Mouse (Mus musculus) CH12F3 (cell line): ENCODE measurements around the gene Trim26.
"Not testable (repeated sequence)": the region's sequence is repeated elsewhere in the genome, so short reads cannot be mapped to it uniquely, and the experiment has no call there.

Experiments used
- in situ Hi-C: fragments of 300-500 bp; cut with MboI; formaldehyde crosslinking; loops from 2 replicates; pipeline ENCODE4 v1.14.3; 2020; ENCODE audit warnings: low sequenced_read_pairs

Gene Trim26

GRCm38 (mm10) chr17:36836874-36837647, at the start of gene Trim26:
Trim26 (plus strand) TSS chr17:36837134.
- in situ Hi-C loops = no loop called here

GRCm38 (mm10) chr17:36788351-36788750, 48.6 kb upstream of the Trim26 start:
- in situ Hi-C loops = loop anchor here (25.0 kb wide), 1 partner anchor 426 kb away; the partner anchor contains the start of gene H2-M10.3

- in situ Hi-C loops = loop anchor here (25.0 kb wide), 1 partner anchor 426 kb away; the partner anchor contains the start of gene H2-M10.3
Observed at GRCm38 (mm10) chr17:36788801-36789200, 48.1 kb upstream of the Trim26 start.

GRCm38 (mm10) chr17:36799493-36799892, 37.4 kb upstream of the Trim26 start:
- in situ Hi-C loops = loop anchor here (25.0 kb wide), 1 partner anchor 437 kb away; the partner anchor contains the start of gene H2-M10.3

- in situ Hi-C loops = loop anchor here (25.0 kb wide), 1 partner anchor 438 kb away; the partner anchor contains the start of gene H2-M10.3
Observed at GRCm38 (mm10) chr17:36799921-36800462, 36.9 kb upstream of the Trim26 start.

GRCm38 (mm10) chr17:36811871-36812270, 25.1 kb upstream of the Trim26 start, which contains the start of gene H2-M10.6:
H2-M10.6 (plus strand) TSS chr17:36812171.
- in situ Hi-C loops = no loop called here

- in situ Hi-C loops = no loop called here
Observed at GRCm38 (mm10) chr17:36824005-36824404, 12.9 kb upstream of the Trim26 start.

- in situ Hi-C loops = no loop called here
Observed at GRCm38 (mm10) chr17:36825525-36825924, 11.4 kb upstream of the Trim26 start.

GRCm38 (mm10) chr17:36826002-36826401, 10.9 kb upstream of the Trim26 start:
- in situ Hi-C loops = not testable (repeated sequence)

GRCm38 (mm10) chr17:36828488-36828887, 8.4 kb upstream of the Trim26 start:
- in situ Hi-C loops = no loop called here

GRCm38 (mm10) chr17:36830470-36830869, 6.5 kb upstream of the Trim26 start:
- in situ Hi-C loops = no loop called here

GRCm38 (mm10) chr17:36832694-36833093, 4.2 kb upstream of the Trim26 start:
- in situ Hi-C loops = no loop called here

GRCm38 (mm10) chr17:36835591-36836426, 1.1 kb upstream of the Trim26 start:
- in situ Hi-C loops = no loop called here

GRCm38 (mm10) chr17:36836427-36836812, 514 bp upstream of the Trim26 start:
- in situ Hi-C loops = no loop called here

GRCm38 (mm10) chr17:36839001-36839400, 2.1 kb downstream of the Trim26 start:
- in situ Hi-C loops = no loop called here

- in situ Hi-C loops = no loop called here
Observed at GRCm38 (mm10) chr17:36839931-36840330, 3.0 kb downstream of the Trim26 start.

GRCm38 (mm10) chr17:36840961-36841445, 4.1 kb downstream of the Trim26 start:
- in situ Hi-C loops = no loop called here

- in situ Hi-C loops = no loop called here
Observed at GRCm38 (mm10) chr17:36843696-36844095, 6.8 kb downstream of the Trim26 start.

GRCm38 (mm10) chr17:36844286-36844719, 7.4 kb downstream of the Trim26 start:
- in situ Hi-C loops = no loop called here

- in situ Hi-C loops = no loop called here
Observed at GRCm38 (mm10) chr17:36844725-36845124, 7.8 kb downstream of the Trim26 start.

GRCm38 (mm10) chr17:36848911-36849310, 12.0 kb downstream of the Trim26 start:
- in situ Hi-C loops = no loop called here
